ENCODE assay signal across 8 mouse cellular contexts in the genomic region with DNA sequence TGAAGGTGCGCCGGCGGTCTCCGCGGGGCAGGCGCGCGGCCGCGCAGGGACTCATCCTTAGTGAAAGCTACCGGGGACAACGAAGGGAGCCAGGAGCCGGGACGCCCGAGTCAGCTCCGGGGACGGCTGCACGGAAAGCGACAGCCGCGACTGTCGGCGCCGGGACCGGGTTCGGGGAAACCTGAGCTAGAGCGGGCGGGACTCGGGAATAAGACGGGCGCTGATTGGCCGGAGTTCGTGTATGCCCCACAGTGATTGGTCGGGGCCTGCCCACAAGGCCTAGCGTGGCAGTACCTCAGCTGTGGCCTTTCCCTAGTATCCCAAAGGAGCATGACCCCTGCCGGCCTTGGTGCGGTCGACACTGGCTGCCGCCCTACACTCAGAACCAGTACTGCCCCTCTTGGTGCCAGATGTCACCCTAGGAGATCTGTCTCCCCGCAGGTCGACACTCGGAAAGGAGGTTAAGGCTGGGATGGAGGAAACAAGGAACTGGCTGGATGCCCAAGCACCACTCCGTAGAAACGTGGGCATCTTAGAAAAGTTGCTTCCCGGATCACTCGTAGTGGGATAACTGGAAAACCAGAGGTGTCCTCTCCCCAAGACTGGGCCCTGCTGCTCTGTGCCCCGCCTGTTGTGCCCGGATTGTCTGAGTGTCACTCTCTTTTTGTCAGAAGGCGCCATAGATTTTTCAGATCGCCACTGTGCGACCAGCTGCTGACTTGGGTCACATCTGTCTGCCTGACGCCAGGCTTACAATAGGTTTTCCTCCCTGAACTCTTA. TPM values are rescaled to one million over a fixed set of nuclear protein-coding genes. Genes with fewer than 3 reads are reported as not detected.
DNase-seq lines count a peak whose midpoint lies in the region; ATAC-seq lines count a peak whose summit lies in the region.

Gene Ibtk, minus strand, starts transcription at position 193 of the 780 bp plus-strand sequence.

- DNase-seq in T-cell, adult 2 months (ENCODE audit: low spot score), result peak; percentile 90
- peak; percentile 98 to 100 for DNase-seq in cerebellum, postnatal 36 days
- DNase-seq in frontal cortex, postnatal 36 days (ENCODE audit: low spot score in 2 of 2), result peak; percentile 99
- DNase-seq in left cerebral cortex, adult 18-20 months (ENCODE audit: low spot score in 2 of 2), result peak; percentile 98 to 99
- peak; percentile 98 for DNase-seq in right cerebral cortex, adult 18-20 months
- peak; percentile 91 for DNase-seq in urinary bladder, postnatal 10 days (ENCODE audit: low spot score)

- peaks cover 12% of the 10 kb centered on the region for H3K4me1 ChIP-seq in hindbrain, embryonic 16.5 days (ENCODE audit: control insufficient read depth, insufficient read depth, low read depth, low read length)

- H3K4me3 ChIP-seq in hindbrain, embryonic 16.5 days (ENCODE audit: low read length), result peak within 1 kb of the TSS; percentile 93
- peak within 1 kb of the TSS; percentile 76 for H3K4me3 ChIP-seq in macrophage (ENCODE audit: inconsistent target)

- H3K27me3 ChIP-seq in hindbrain, embryonic 16.5 days (replicated peaks; ENCODE audit: control insufficient read depth, insufficient read depth, low read length), result no peaks in the 10 kb centered on the region

- no peaks in the 10 kb centered on the region for H3K9me3 ChIP-seq in hindbrain, embryonic 16.5 days (ENCODE audit: control insufficient read depth, low read length)

- H3K9ac ChIP-seq in hindbrain, embryonic 16.5 days (ENCODE audit: low read depth, low read length), result peak within 1 kb of the TSS; percentile 92

- WGBS in hindbrain, embryonic 16.5 days, result under 1% methylated on average over 46 of the region's 52 CpGs
- WGBS in macrophage (ENCODE audit: missing documents), result under 1% methylated on average over 52 of the region's 52 CpGs

- peak within 1 kb of the TSS; percentile 92 for H3K4me2 ChIP-seq in hindbrain, embryonic 16.5 days (ENCODE audit: low read length)

- no peaks in the 10 kb centered on the region for H3K36me3 ChIP-seq in hindbrain, embryonic 16.5 days (ENCODE audit: control insufficient read depth, insufficient read depth, low read length)
- H3K36me3 ChIP-seq in macrophage (ENCODE audit: inconsistent target), result no peaks in the 10 kb centered on the region

- H3K27ac ChIP-seq in hindbrain, embryonic 16.5 days (ENCODE audit: low read depth, low read length), result peak within 1 kb of the TSS; percentile 97
- H3K27ac ChIP-seq in macrophage, result peak within 1 kb of the TSS; percentile 83

- peak; percentile 99 for ATAC-seq in hindbrain, embryonic 16.5 days

- H3K79me2 ChIP-seq in macrophage (ENCODE audit: inconsistent target), result peaks cover 41% of the 10 kb centered on the region

RNA-seq across cellular contexts. Expression of gene Ibtk, which starts in this region (rescaled TPM):
- 21.0 and 24.3 TPM in 2 replicates for polyA plus RNA-seq in hindbrain, embryonic 16.5 days (2015; fragmentation: Nextera tagmentation; extraction: Ambion mirVana)
- 10 to 100 TPM; 23.8 to 24.3 TPM for total RNA-seq in left cerebral cortex, adult 18-20 months (2021)
- 10 to 100 TPM; 24.8 to 80.6 (median 54.5) TPM for total RNA-seq in macrophage (2018; cell fraction: chromatin; rRNA removed)
- total RNA-seq in macrophage (2018; cell fraction: cytosol; rRNA removed), result 10 to 100 TPM; 13.3 to 25.5 (median 18.4) TPM
- 10 to 100 TPM; 16.4 to 57.9 (median 30.1) TPM for total RNA-seq in macrophage (2018; cell fraction: nucleus; rRNA removed)
- 8.8 to 14.7 TPM (median 10.1 TPM) in 3 replicates for polyA plus RNA-seq in macrophage (2018)

Comparison
In these comparisons a context has a peak if more than half of its experiments do, and no peak if none do; other contexts are left out.
1. Peak in every context shown above with its lines: DNase-seq, ATAC-seq, H3K4me3 ChIP-seq and H3K27ac ChIP-seq.